Comparison of ENCODE assay signal across 14 mouse cellular contexts in genomic region chr2:49654606-49655005, GRCm38 (mm10). TPM values are rescaled to one million over a fixed set of nuclear protein-coding genes. Genes with fewer than 3 reads are reported as not detected.
DNase-seq lines count a peak whose midpoint lies in the region; ATAC-seq and TF ChIP-seq lines count a peak whose summit lies in the region.
"Had no signal": no experiment of that assay in that cellular context is flagged by ENCODE, and none has a peak within 500 bp of the region (broad histone marks: within the 10 kb centered on the region; RNA-seq: fewer than 3 reads in every experiment).

No protein-coding gene starts in this region.

- 82% methylated on average over 10 of the region's 10 CpGs for WGBS in forebrain, embryonic 14.5 days
- 78% methylated on average over 10 of the region's 10 CpGs for WGBS in forebrain, embryonic 16.5 days
- WGBS in kidney, adult 2 months: 78% methylated on average over 10 of the region's 10 CpGs

- no peak overlapping the region for H3K9ac ChIP-seq in forebrain, embryonic 14.5 days (ENCODE audit: low read length)
- no peak overlapping the region for H3K9ac ChIP-seq in forebrain, embryonic 16.5 days (replicated peaks; ENCODE audit: low read depth, low read length)
- H3K9ac ChIP-seq in CH12.LX (ENCODE audit: insufficient read depth, low read depth): no peak overlapping the region
- H3K9ac ChIP-seq: limb, embryonic 13.5 days had no signal

- H3K4me2 ChIP-seq in forebrain, embryonic 14.5 days (ENCODE audit: low read length): no peak overlapping the region
- no peak overlapping the region for H3K4me2 ChIP-seq in forebrain, embryonic 16.5 days (ENCODE audit: low read length)
- H3K4me2 ChIP-seq in CH12.LX (ENCODE audit: insufficient read depth, low read depth, poor library complexity, severe bottlenecking): no peak overlapping the region
- H3K4me2 ChIP-seq: limb, embryonic 13.5 days had no signal

- ATAC-seq in forebrain, embryonic 14.5 days: no peak
- ATAC-seq in forebrain, embryonic 16.5 days: no peak; the same call in 1 of the 2 replicates

- H3K79me2 ChIP-seq in CH12.LX (replicated peaks; ENCODE audit: control insufficient read depth, extremely low read depth, insufficient read depth, poor library complexity, severe bottlenecking): no peaks in the 10 kb centered on the region

- H3K4me1 ChIP-seq in forebrain, embryonic 14.5 days (ENCODE audit: control insufficient read depth, insufficient read depth, low read length): peaks cover 43% of the 10 kb centered on the region
- H3K4me1 ChIP-seq in forebrain, embryonic 16.5 days (replicated peaks; ENCODE audit: control insufficient read depth, insufficient read depth, low read length): peaks cover 32% of the 10 kb centered on the region
- no peaks in the 10 kb centered on the region for H3K4me1 ChIP-seq in kidney, adult 2 months (ENCODE audit: control insufficient read depth, insufficient read depth, low read length)
- no peaks in the 10 kb centered on the region for H3K4me1 ChIP-seq in CH12.LX (ENCODE audit: control insufficient read depth in 1 of 2, insufficient read depth in 2 of 2)
- H3K4me1 ChIP-seq: megakaryocyte, embryonic 14.5 days had no signal

- no peak for DNase-seq in forebrain, embryonic 14.5 days (ENCODE audit: low spot score)
- peak; percentile 8 for DNase-seq in kidney, adult 2 months
- no peak for DNase-seq in kidney, adult 18-20 months
- no peak for DNase-seq in CH12.LX (ENCODE audit: extremely low read depth)
- DNase-seq in cerebellum, adult 9-11 months: peak; percentile 93
- no peak for DNase-seq in gastrocnemius, postnatal 25 days
- DNase-seq in frontal cortex, postnatal 25 days (ENCODE audit: low spot score in 2 of 2): no peak
- DNase-seq: adrenal gland, postnatal 10 days; heart, adult 2 months; lung, adult 2 months had no signal

- no peak for TF ChIP-seq POLR2A in kidney, adult 2 months (IDR thresholded peaks at IDR 0.05; ENCODE audit: low read depth, low read length)
- TF ChIP-seq POLR2A in CH12.LX (IDR thresholded peaks at IDR 0.05; ENCODE audit: low read depth, low read length): no peak

- in situ Hi-C loops in CH12.LX (cut with MboI; ENCODE audit: low pct_ligation_motif_present, low pct_unique_long_range_greater_than_20kb, low sequenced_read_pairs): no loop called here

- dilution Hi-C loops in CH12.LX (cut with MboI; ENCODE audit: extremely low pct_ligation_motif_present, extremely low pct_unique_long_range_greater_than_20kb, low sequenced_read_pairs): no loop called here

- peaks cover 10% of the 10 kb centered on the region; the same call in 1 of the 2 replicates for H3K36me3 ChIP-seq in forebrain, embryonic 14.5 days (ENCODE audit: control insufficient read depth, insufficient read depth, low read length)
- no peaks in the 10 kb centered on the region for H3K36me3 ChIP-seq in forebrain, embryonic 16.5 days (ENCODE audit: control insufficient read depth, insufficient read depth)
- H3K36me3 ChIP-seq in kidney, adult 2 months (ENCODE audit: control insufficient read depth, insufficient read depth, low read length): no peaks in the 10 kb centered on the region
- no peaks in the 10 kb centered on the region for H3K36me3 ChIP-seq in CH12.LX (replicated peaks in 1 of 2; ENCODE audit: control insufficient read depth in 1 of 2, insufficient read depth in 1 of 2, low read length in 1 of 2)
- H3K36me3 ChIP-seq: limb, embryonic 13.5 days had no signal

- TF ChIP-seq CTCF in kidney, adult 2 months (conservative IDR thresholded peaks at IDR 0.05; ENCODE audit: insufficient read depth, insufficient read length, low read depth, low read length): no peak
- no peak for TF ChIP-seq CTCF in CH12.LX (conservative IDR thresholded peaks at IDR 0.05 in 1 of 2, IDR thresholded peaks at IDR 0.05 in 1 of 2; ENCODE audit: low read depth in 2 of 2, low read length in 2 of 2)

- H3K27me3 ChIP-seq in forebrain, embryonic 14.5 days (replicated peaks; ENCODE audit: control insufficient read depth, insufficient read depth, low read length): no peaks in the 10 kb centered on the region
- no peaks in the 10 kb centered on the region for H3K27me3 ChIP-seq in forebrain, embryonic 16.5 days (replicated peaks; ENCODE audit: control insufficient read depth, insufficient read depth, low read length)
- H3K27me3 ChIP-seq in kidney, adult 2 months (replicated peaks; ENCODE audit: control insufficient read depth, insufficient read depth, low read length): no peaks in the 10 kb centered on the region
- H3K27me3 ChIP-seq in CH12.LX (replicated peaks): no peaks in the 10 kb centered on the region
- H3K27me3 ChIP-seq: limb, embryonic 13.5 days had no signal

- H3K27ac ChIP-seq in forebrain, embryonic 14.5 days (ENCODE audit: low read depth, low read length): peak overlapping the region; percentile 33
- no peak overlapping the region for H3K27ac ChIP-seq in forebrain, embryonic 16.5 days (ENCODE audit: low read length)
- H3K27ac ChIP-seq in kidney, adult 2 months (ENCODE audit: insufficient read depth, low read depth, low read length): no peak overlapping the region
- H3K27ac ChIP-seq in CH12.LX (ENCODE audit: insufficient read depth, low read depth): no peak overlapping the region
- H3K27ac ChIP-seq: heart, adult 2 months; kidney, postnatal 0 days; limb, embryonic 13.5 days had no signal

- no peak for TF ChIP-seq RAD21 in CH12.LX (IDR thresholded peaks at IDR 0.05; ENCODE audit: low read depth, low read length)

- H3K9me3 ChIP-seq in forebrain, embryonic 14.5 days (replicated peaks; ENCODE audit: control insufficient read depth, low read length): no peaks in the 10 kb centered on the region
- H3K9me3 ChIP-seq in forebrain, embryonic 16.5 days (ENCODE audit: control insufficient read depth, low read length): no peaks in the 10 kb centered on the region
- H3K9me3 ChIP-seq in CH12.LX (replicated peaks; ENCODE audit: low read length): no peaks in the 10 kb centered on the region
- H3K9me3 ChIP-seq: limb, embryonic 13.5 days; megakaryocyte, embryonic 14.5 days had no signal

- TF ChIP-seq EP300 in CH12.LX (IDR thresholded peaks at IDR 0.05; ENCODE audit: low read length): no peak

- no peak overlapping the region for H3K4me3 ChIP-seq in forebrain, embryonic 14.5 days (ENCODE audit: low read depth, low read length)
- H3K4me3 ChIP-seq in forebrain, embryonic 16.5 days (replicated peaks; ENCODE audit: low read length): no peak overlapping the region
- H3K4me3 ChIP-seq in kidney, adult 2 months (ENCODE audit: insufficient read depth, low read depth, low read length): no peak overlapping the region
- H3K4me3 ChIP-seq in CH12.LX (replicated peaks in 1 of 3; ENCODE audit: low read depth in 2 of 3, low read length in 2 of 3, poor library complexity in 1 of 3): no peak overlapping the region
- H3K4me3 ChIP-seq: heart, adult 2 months; limb, embryonic 13.5 days; megakaryocyte, embryonic 14.5 days had no signal

TF ChIP-seq in CH12.LX, 34 proteins besides CTCF, POLR2A, EP300 and RAD21:
- TF ChIP-seq ETS1 (conservative IDR thresholded peaks at IDR 0.05; ENCODE audit: low read depth, low read length) (no peak), BHLHE40 (IDR thresholded peaks at IDR 0.05; ENCODE audit: low read depth, low read length) (peak; percentile 41), MEF2A (IDR thresholded peaks at IDR 0.05; ENCODE audit: borderline replicate concordance, low read depth, low read length) (no peak), TBP (conservative IDR thresholded peaks at IDR 0.05; ENCODE audit: low read depth, low read length) (no peak)
TF ChIP-seq in CH12.LX: peak in this region for 1.

RNA-seq across cellular contexts. Expression of gene Kif5c, which starts 35.5 kb away (rescaled TPM):
- 148 and 170 TPM in 2 replicates for polyA plus RNA-seq in forebrain, embryonic 14.5 days (2014; fragmentation: Nextera tagmentation; extraction: Ambion mirVana)
- 173 and 180 TPM in 2 replicates for polyA plus RNA-seq in forebrain, embryonic 16.5 days (2015; fragmentation: Nextera tagmentation; extraction: Ambion mirVana)
- polyA plus RNA-seq in kidney, adult 2 months (2012; rRNA removed): 0.45 and 0.58 TPM in 2 replicates
- total RNA-seq in CH12.LX (2012; rRNA removed): 3.5 and 4.8 TPM in 2 replicates
- 2.5 and 3.0 TPM in 2 replicates for total RNA-seq in CH12.LX (2014; rRNA removed)
- 3.1 and 4.4 TPM in 2 replicates for polyA plus RNA-seq in CH12.LX (2012; ENCODE audit: insufficient read length, low read depth)
- under 1 TPM; 0.24 to 0.41 TPM for total RNA-seq in gastrocnemius, postnatal 25 days (2021)

Comparison
In these comparisons a context has a peak if more than half of its experiments do, and no peak if none do; other contexts are left out.
1. DNase-seq: peak in kidney, adult 2 months (single experiment) and cerebellum, adult 9-11 months (single experiment); none in forebrain, embryonic 14.5 days (single experiment), kidney, adult 18-20 months (single experiment), CH12.LX (single experiment), gastrocnemius, postnatal 25 days (single experiment) and frontal cortex, postnatal 25 days (0 of 2).
2. RNA of gene Kif5c, which starts 35.5 kb away (polyA plus RNA-seq): 173 to 180 TPM in forebrain, embryonic 16.5 days and 148 to 170 TPM in forebrain, embryonic 14.5 days; 3.1 to 4.4 TPM in CH12.LX and 0.45 to 0.58 TPM in kidney, adult 2 months; every median in the first group is over 10 times any median in the second.